Mouse (Mus musculus) forebrain, embryonic 14.5 days (tissue): ENCODE data around the gene Klhl8. TPM values are rescaled to one million over a fixed set of nuclear protein-coding genes. Genes with fewer than 3 reads are reported as not detected.

Source experiments
- ATAC-seq: fragments of 200-750 bp; cut with Nextera tagmentation; 2 replicates; pipeline ENCODE4 v1.8.0; 2017; ENCODE audit warnings: mild to moderate bottlenecking, moderate library complexity
- DNase-seq: peaks from one replicate; pipeline ENCODE4 v3.0.0-alpha.2; 2015; ENCODE audit warnings: low spot score
- H3K27ac ChIP-seq: fragments of 300-500 bp; sonication (generic); 2 replicates; pipeline ENCODE4 v1.5.1; 2014; ENCODE audit warnings: low read depth, mild to moderate bottlenecking, control low read depth, low read length, moderate library complexity
- H3K27me3 ChIP-seq: fragments of 300-500 bp; sonication (generic); replicated peaks from 2 replicates; pipeline ENCODE4 v1.6.1; 2014; ENCODE audit warnings: low read length, control low read depth, mixed read lengths; ENCODE audit not compliant: control insufficient read depth, insufficient read depth
- H3K36me3 ChIP-seq: fragments of 300-500 bp; sonication (generic); 2 replicates; pipeline ENCODE4 v1.6.1; 2014; ENCODE audit warnings: low read length, control low read depth; ENCODE audit not compliant: control insufficient read depth, insufficient read depth
- H3K4me1 ChIP-seq: fragments of 300-500 bp; sonication (generic); 2 replicates; pipeline ENCODE4 v1.6.1; 2014; ENCODE audit warnings: antibody characterized with exemption, low read length, control low read depth; ENCODE audit not compliant: control insufficient read depth, insufficient read depth
- H3K4me2 ChIP-seq: fragments of 300-500 bp; sonication (generic); 2 replicates; pipeline ENCODE4 v1.6.1; 2014; ENCODE audit warnings: mild to moderate bottlenecking, control low read depth, low read length
- H3K4me3 ChIP-seq: fragments of 300-500 bp; sonication (generic); 2 replicates; pipeline ENCODE4 v1.5.1; 2014; ENCODE audit warnings: low read depth, low read length, control low read depth
- H3K9ac ChIP-seq: fragments of 300-500 bp; sonication (generic); 2 replicates; pipeline ENCODE4 v1.6.1; 2014; ENCODE audit warnings: mild to moderate bottlenecking, low read length, control low read depth, moderate library complexity
- H3K9me3 ChIP-seq: fragments of 300-500 bp; sonication (generic); replicated peaks from 2 replicates; pipeline ENCODE4 v1.6.1; 2016; ENCODE audit warnings: low read length, control low read depth, mixed read lengths; ENCODE audit not compliant: control insufficient read depth
- WGBS: fragments of 180-500 bp; shearing (Covaris S2); extraction: QIAGEN DNeasy Blood & Tissue Kit; methylation state at CpG from one replicate; pipeline ENCODE4 v1.1.7; 2014; 5-methylcytosine and 5-hydroxymethylcytosine counted together
- polyA plus RNA-seq: library from polyadenylated mRNA; unstranded; fragments of >200 nt; fragmentation: Nextera tagmentation; extraction: Ambion mirVana; gene quantifications from 2 replicates; pipeline ENCODE4 v1.2.1, GENCODE M21; 2014

Gene Klhl8
- polyA plus RNA-seq, 1 experiment from 2014 or later, result 41.1 TPM

- no peaks in the 10 kb centered on the region for H3K9me3 ChIP-seq
- no peaks in the 10 kb centered on the region for H3K27me3 ChIP-seq
- no peak overlapping the region for H3K4me2 ChIP-seq
- 0 out of 2 replicates have a peak, but pooled peaks cover 4% of the 10 kb centered on the region for H3K36me3 ChIP-seq
- H3K9ac ChIP-seq, result no peak overlapping the region
- ATAC-seq (no peak), DNase-seq (no peak)
- no peaks in the 10 kb centered on the region for H3K4me1 ChIP-seq
- no peak overlapping the region for H3K27ac ChIP-seq
- WGBS, result 89% methylated on average over 8 of the region's 8 CpGs
- no peak overlapping the region for H3K4me3 ChIP-seq
These were observed 82.3 kb downstream of the Klhl8 start for GRCm38 (mm10) chr5:103828729-103829128.

GRCm38 (mm10) chr5:103828304-103828703 lies 82.8 kb downstream of the Klhl8 start:
- H3K4me2 ChIP-seq, result no peak overlapping the region
- no peak for ATAC-seq
- 90% methylated on average over 21 of the region's 21 CpGs for WGBS

GRCm38 (mm10) chr5:103822949-103823348 lies 88.1 kb downstream of the Klhl8 start:
- Histone ChIP-seq H3K27ac (no peak overlapping the region), H3K9me3 (no peaks in the 10 kb centered on the region), H3K4me3 (no peak overlapping the region), H3K4me1 (no peaks in the 10 kb centered on the region), H3K9ac (no peak overlapping the region), H3K36me3 (0 out of 2 replicates have a peak, but pooled peaks cover 2% of the 10 kb centered on the region), H3K4me2 (no peak overlapping the region), H3K27me3 (no peaks in the 10 kb centered on the region)
- no peak for DNase-seq
- no peak for ATAC-seq
- 94% methylated on average over 5 of the region's 5 CpGs for WGBS

More at GRCm38 (mm10) chr5:103828304-103828703, 82.8 kb downstream of the Klhl8 start:
- no peak for DNase-seq
- Histone ChIP-seq H3K9me3 (no peaks in the 10 kb centered on the region), H3K27ac (no peak overlapping the region), H3K4me1 (no peaks in the 10 kb centered on the region), H3K9ac (no peak overlapping the region), H3K36me3 (0 out of 2 replicates have a peak, but pooled peaks cover 2% of the 10 kb centered on the region), H3K4me3 (no peak overlapping the region), H3K27me3 (no peaks in the 10 kb centered on the region)

- Histone ChIP-seq H3K27ac (no peak overlapping the region), H3K9me3 (no peaks in the 10 kb centered on the region), H3K4me2 (no peak overlapping the region), H3K4me3 (no peak overlapping the region), H3K9ac (no peak overlapping the region), H3K27me3 (no peaks in the 10 kb centered on the region), H3K36me3 (0 out of 2 replicates have a peak, but pooled peaks cover 2% of the 10 kb centered on the region), H3K4me1 (no peaks in the 10 kb centered on the region)
- DNase-seq, result no peak
- WGBS, result 79% methylated on average over 13 of the region's 13 CpGs
- no peak for ATAC-seq
These were observed 89.4 kb downstream of the Klhl8 start for GRCm38 (mm10) chr5:103821500-103822298.

GRCm38 (mm10) chr5:103821062-103821461 lies 90.0 kb downstream of the Klhl8 start:
- Histone ChIP-seq H3K4me2 (no peak overlapping the region), H3K9ac (no peak overlapping the region), H3K36me3 (0 out of 2 replicates have a peak, but pooled peaks cover 1% of the 10 kb centered on the region), H3K4me3 (no peak overlapping the region), H3K9me3 (no peaks in the 10 kb centered on the region), H3K27me3 (no peaks in the 10 kb centered on the region), H3K27ac (no peak overlapping the region), H3K4me1 (no peaks in the 10 kb centered on the region)
- DNase-seq (no peak), ATAC-seq (no peak)
- 90% methylated on average over 9 of the region's 9 CpGs for WGBS

- Histone ChIP-seq H3K9ac (no peak overlapping the region), H3K27me3 (no peaks in the 10 kb centered on the region), H3K4me3 (no peak overlapping the region), H3K4me1 (no peaks in the 10 kb centered on the region), H3K4me2 (no peak overlapping the region), H3K27ac (no peak overlapping the region), H3K9me3 (no peaks in the 10 kb centered on the region), H3K36me3 (no peaks in the 10 kb centered on the region)
- 100% methylated on average over 1 of the region's 1 CpGs for WGBS
- no peak for ATAC-seq
- DNase-seq, result no peak
These were observed 91.4 kb downstream of the Klhl8 start for GRCm38 (mm10) chr5:103819674-103820073.

- Histone ChIP-seq H3K9me3 (no peaks in the 10 kb centered on the region), H3K36me3 (no peaks in the 10 kb centered on the region), H3K4me2 (no peak overlapping the region), H3K9ac (no peak overlapping the region), H3K4me1 (no peaks in the 10 kb centered on the region), H3K4me3 (no peak overlapping the region), H3K27me3 (no peaks in the 10 kb centered on the region), H3K27ac (no peak overlapping the region)
- DNase-seq (no peak), ATAC-seq (no peak)
- WGBS, result 83% methylated on average over 9 of the region's 9 CpGs
These were observed 92.5 kb downstream of the Klhl8 start for GRCm38 (mm10) chr5:103818602-103819001.

- H3K9me3 ChIP-seq, result no peaks in the 10 kb centered on the region
- H3K27me3 ChIP-seq, result no peaks in the 10 kb centered on the region
- H3K9ac ChIP-seq, result no peak overlapping the region
- no peak overlapping the region for H3K4me2 ChIP-seq
- 14% methylated on average over 1 of the region's 1 CpGs for WGBS
- DNase-seq (peak; percentile 79), ATAC-seq (peak; percentile 78)
- H3K4me3 ChIP-seq, result no peak overlapping the region
- no peaks in the 10 kb centered on the region for H3K36me3 ChIP-seq
- no peaks in the 10 kb centered on the region for H3K4me1 ChIP-seq
- H3K27ac ChIP-seq, result no peak overlapping the region
These were observed 93.3 kb downstream of the Klhl8 start for GRCm38 (mm10) chr5:103817754-103818153.

- Histone ChIP-seq H3K9ac (no peak overlapping the region), H3K4me2 (no peak overlapping the region)
These were observed 94.3 kb downstream of the Klhl8 start for GRCm38 (mm10) chr5:103816718-103817117.

More at GRCm38 (mm10) chr5:103816718-103817117, 94.3 kb downstream of the Klhl8 start:
- no peaks in the 10 kb centered on the region for H3K36me3 ChIP-seq
- DNase-seq (no peak), ATAC-seq (no peak)
- H3K9me3 ChIP-seq, result no peaks in the 10 kb centered on the region
- H3K4me1 ChIP-seq, result no peaks in the 10 kb centered on the region
- no peaks in the 10 kb centered on the region for H3K27me3 ChIP-seq
- H3K4me3 ChIP-seq, result no peak overlapping the region
- no peak overlapping the region for H3K27ac ChIP-seq
- WGBS, result 83% methylated on average over 3 of the region's 3 CpGs
